Mouse (Mus musculus) testis, adult 2 months (tissue): ENCODE measurements around the gene Dnali1.

Source experiments
- CTCF ChIP-seq: fragments of 200-500 bp; IDR thresholded peaks from 2 replicates; pipeline ENCODE4 v1.5.1; 2012; ENCODE audit warnings: low read depth, mild to moderate bottlenecking, inconsistent platforms, low read length, moderate library complexity; ENCODE audit not compliant: control insufficient read depth, insufficient read depth, insufficient replicate concordance
- POLR2A ChIP-seq: fragments of 200-500 bp; IDR thresholded peaks from 2 replicates; pipeline ENCODE4 v1.6.1; 2012; ENCODE audit warnings: low read depth, mild to moderate bottlenecking, inconsistent platforms, low read length, moderate library complexity; ENCODE audit not compliant: control insufficient read depth

DNA sequence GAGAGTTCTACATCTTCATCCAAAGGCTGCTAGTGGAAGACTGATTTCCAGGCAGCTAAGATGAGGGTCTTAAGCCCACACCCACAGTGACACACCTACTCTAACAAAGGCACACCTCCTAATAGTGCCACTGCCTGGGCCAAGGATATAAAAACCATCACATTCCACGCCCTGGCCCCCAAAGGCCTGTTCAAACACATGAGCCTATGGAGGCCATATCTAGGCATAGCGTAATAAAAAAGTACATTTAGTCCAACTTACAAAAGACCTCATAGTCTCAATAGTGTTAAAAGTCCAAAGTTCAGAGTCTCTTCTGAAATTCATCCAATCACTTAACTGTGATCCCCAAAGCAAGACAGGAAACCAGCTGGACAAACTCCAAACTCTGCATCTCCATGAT is 13.2 kb upstream of the Dnali1 start:
- no peak for TF ChIP-seq POLR2A
- no peak for TF ChIP-seq CTCF
